Mouse (Mus musculus) right cerebral cortex, adult 2 months (tissue): ENCODE measurements around the gene Smarcd1.
"Not testable (repeated sequence)": the region's sequence is repeated elsewhere in the genome, so short reads cannot be mapped to it uniquely, and the experiment has no call there.

Experiments used
- DNase-seq, 2 experiments: peaks; one replicate each; pipeline ENCODE4 v3.0.0; 2021 to 2022; ENCODE audit warnings: low spot score in 2 of 2

Smarcd1 gene

GRCm38 (mm10) chr15:99714206-99714605 is 12.3 kb downstream of the Smarcd1 start:
- peak in 1 of 2 experiments; percentile 11 for DNase-seq

- DNase-seq = peak; percentile 91 to 95
These were observed 12.9 kb downstream of the Smarcd1 start for GRCm38 (mm10) chr15:99714858-99715257.

- DNase-seq = peak; percentile 68 to 70
These were observed 13.5 kb downstream of the Smarcd1 start for GRCm38 (mm10) chr15:99715361-99715865.

GRCm38 (mm10) chr15:99715982-99716746 is 14.2 kb downstream of the Smarcd1 start:
- peak in 1 of 2 experiments; percentile 34 for DNase-seq

- DNase-seq = peak; percentile 60 to 66
These were observed 14.9 kb downstream of the Smarcd1 start for GRCm38 (mm10) chr15:99716814-99717213.

GRCm38 (mm10) chr15:99717386-99718334 is 15.7 kb downstream of the Smarcd1 start, which contains the start of gene Gpd1:
Gene Gpd1 (plus strand): TSS chr15:99717515.
- DNase-seq = peak; percentile 66 to 68

GRCm38 (mm10) chr15:99718461-99719021 is 16.6 kb downstream of the Smarcd1 start:
- peak in 1 of 2 experiments; percentile 5 for DNase-seq

DNA sequence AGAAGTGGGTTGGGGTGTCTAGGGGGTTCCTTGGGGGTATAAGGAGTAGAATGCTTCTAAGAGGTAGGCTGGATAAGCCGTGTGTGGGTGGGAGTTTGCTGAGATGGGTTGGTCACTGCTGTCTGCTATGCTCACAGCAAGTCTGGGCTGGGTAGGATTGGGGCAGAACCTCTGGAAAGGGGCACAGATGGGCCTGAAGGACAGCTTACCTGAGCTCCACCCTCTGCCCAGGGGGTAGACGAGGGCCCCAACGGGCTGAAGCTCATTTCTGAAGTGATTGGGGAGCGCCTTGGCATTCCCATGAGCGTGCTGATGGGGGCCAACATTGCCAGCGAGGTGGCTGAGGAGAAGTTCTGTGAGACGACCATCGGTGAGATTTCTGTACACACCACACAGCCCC is 17.9 kb downstream of the Smarcd1 start:
- DNase-seq = peak in 1 of 2 experiments; percentile 10

DNA sequence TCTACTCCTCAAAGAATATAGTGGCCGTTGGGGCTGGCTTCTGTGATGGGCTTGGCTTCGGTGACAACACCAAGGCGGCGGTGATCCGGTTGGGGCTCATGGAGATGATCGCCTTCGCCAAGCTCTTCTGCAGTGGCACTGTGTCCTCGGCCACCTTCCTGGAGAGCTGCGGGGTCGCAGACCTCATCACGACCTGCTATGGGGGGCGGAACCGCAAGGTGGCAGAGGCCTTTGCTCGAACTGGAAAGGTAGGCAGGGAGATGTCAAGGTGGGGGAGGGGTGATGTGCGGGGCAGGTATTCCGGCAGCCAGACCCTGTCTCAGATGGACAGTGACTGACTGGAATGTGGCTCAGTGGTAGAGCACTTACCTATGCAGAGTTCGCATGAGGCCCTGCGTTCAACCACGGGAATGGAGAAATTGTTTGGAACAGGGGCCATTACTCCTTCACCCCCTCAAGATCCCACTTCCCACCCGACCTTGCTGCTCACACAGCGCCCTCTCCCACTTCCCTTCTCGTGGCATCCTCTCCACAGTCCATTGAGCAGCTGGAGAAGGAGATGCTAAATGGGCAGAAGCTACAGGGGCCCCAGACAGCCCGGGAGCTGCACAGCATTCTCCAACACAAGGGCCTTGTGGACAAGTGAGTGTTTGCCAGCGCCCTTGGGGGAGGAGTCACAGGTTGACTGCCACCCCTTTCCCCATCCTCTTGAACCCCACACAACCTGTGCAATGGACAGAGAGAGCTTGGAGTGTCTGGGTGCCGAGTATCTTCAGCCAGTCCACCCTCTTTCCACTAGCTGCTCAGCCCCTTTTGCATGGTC is 20.2 kb downstream of the Smarcd1 start:
- DNase-seq = peak in 1 of 2 experiments; percentile 7

- DNase-seq = peak in 1 of 2 experiments; percentile 13
These were observed 21.2 kb downstream of the Smarcd1 start for GRCm38 (mm10) chr15:99723120-99723514.

DNA sequence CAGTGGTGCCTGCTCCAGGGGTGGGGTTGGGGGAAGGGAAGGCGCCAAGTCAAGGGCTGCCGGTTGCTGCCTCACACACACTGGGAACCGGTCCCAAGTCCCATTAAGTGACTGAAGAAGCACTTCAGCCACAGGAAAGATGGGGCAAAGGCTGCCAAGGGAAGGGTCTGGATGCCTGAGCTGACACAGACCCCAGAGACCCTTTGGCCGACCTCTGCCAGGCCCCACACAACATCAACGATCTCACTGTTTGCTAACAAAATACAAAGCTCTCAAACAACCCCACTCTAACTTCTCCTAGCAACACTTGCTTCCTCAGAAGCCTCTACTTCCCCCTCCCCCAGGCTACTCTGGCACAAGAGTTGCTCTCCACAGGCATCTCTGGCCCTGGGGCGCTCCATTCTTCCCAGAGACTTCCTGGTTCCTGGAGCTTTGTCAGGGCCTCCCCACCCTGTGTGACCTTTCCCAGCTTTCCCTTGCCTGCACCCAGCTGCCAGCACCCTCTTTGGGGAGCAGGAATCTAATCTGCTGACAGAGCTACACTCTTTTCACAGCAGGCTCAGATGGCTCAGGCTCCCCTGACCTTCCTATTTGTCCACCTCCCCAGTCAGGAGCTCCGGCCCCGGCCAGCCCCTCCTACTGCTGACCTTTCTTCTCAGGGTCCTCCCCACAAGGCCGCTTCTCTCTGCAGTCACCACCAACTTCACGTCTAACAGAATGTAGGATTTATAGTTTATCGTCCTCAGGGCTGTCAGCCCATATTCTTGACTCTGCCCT is 21.8 kb downstream of the Smarcd1 start:
- peak; percentile 61 to 69 for DNase-seq

- peak; percentile 62 to 74 for DNase-seq
These were observed 22.5 kb downstream of the Smarcd1 start for GRCm38 (mm10) chr15:99724292-99725021.

GRCm38 (mm10) chr15:99725341-99726155 is 23.6 kb downstream of the Smarcd1 start, which contains the start of gene Cox14:
Gene Cox14 (plus strand): TSS chr15:99725618.
- DNase-seq = peak; percentile 94 to 95

GRCm38 (mm10) chr15:99726549-99726948 is 24.6 kb downstream of the Smarcd1 start:
- DNase-seq = no peak

DNA sequence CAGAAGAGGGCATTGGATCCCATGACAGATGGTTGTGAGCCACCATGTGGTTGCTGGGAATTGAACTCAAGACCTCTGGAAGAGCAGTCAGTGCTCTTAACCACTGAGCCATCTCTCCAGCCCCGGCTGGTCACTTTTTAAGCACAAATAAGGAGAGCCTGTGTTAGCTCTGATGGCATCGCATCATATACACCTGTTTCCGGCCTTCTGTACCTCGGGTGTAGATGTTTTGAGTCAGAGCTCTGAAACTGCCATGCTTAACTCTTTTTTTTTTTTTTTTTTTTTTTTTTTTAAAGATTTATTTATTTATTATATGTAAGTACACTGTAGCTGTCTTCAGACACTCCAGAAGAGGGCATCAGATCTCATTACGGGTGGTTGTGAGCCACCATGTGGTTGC is 25.1 kb downstream of the Smarcd1 start:
- not testable (repeated sequence) for DNase-seq

- no peak for DNase-seq
These were observed 25.6 kb downstream of the Smarcd1 start for GRCm38 (mm10) chr15:99727525-99727924.

GRCm38 (mm10) chr15:99728211-99728610 is 26.3 kb downstream of the Smarcd1 start:
- no peak for DNase-seq

DNA sequence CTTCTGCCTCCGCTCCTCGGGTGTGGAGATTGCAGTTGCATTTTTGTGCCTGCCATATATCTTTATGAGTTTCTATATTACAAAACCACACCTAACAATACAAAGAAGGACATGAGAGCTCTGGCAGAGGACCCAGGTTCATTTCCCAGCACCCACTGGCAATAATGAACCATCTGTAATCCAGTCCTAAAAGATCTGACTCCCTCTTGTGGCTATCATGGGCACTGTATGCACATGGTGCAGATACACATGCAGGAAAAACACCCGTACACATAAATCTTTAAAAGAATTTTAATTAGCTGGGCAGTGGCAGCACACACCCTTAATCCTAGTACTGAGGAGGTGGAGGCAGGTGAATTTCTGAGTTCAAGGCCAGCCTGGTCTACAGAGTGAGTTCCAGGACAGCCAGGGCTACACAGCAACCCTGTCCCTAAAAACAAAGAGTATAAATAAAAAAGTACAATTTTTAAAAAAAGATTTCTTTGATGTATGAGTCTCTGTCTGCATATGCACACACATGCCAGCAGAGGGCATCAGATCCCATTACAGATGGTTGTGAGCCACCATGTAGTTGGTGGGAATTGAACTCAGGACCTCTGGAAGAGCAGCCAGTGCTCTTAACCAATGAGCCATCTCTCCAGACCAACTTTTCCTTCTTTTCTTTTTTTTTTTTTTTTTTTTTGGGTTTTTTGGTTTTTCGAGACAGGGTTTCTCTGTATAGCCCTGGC is 27.3 kb downstream of the Smarcd1 start:
- DNase-seq = no peak
